Mouse (Mus musculus) midbrain, embryonic 10.5 days (tissue): ENCODE measurements around the gene Il1f8. TPM values are rescaled to one million over a fixed set of nuclear protein-coding genes. Genes with fewer than 3 reads are reported as not detected.

ENCODE experiments used
- polyA plus RNA-seq: library from polyadenylated mRNA; unstranded; fragments of >200 nt; fragmentation: Nextera tagmentation; extraction: Ambion mirVana; gene quantifications from 2 replicates; pipeline ENCODE4 v1.2.1, GENCODE M21; 2016

Il1f8 gene
- polyA plus RNA-seq, 1 experiment from 2014 or later = not detected

Other genes with a start within 250 kb of the Il1f8 start
- 1.4 and 2.3 TPM in 2 replicates for gene Hnmt, start 103.8 kb upstream of the Il1f8 start, polyA plus RNA-seq
- gene Tbpl2, start 56.6 kb upstream of the Il1f8 start, polyA plus RNA-seq = not detected in 2 replicates
- gene Il1f9, start 33.3 kb downstream of the Il1f8 start, polyA plus RNA-seq = not detected in 2 replicates
- not detected in 2 replicates for gene Il1f6, start 62.3 kb downstream of the Il1f8 start, polyA plus RNA-seq
- gene Il1f5, start 123.8 kb downstream of the Il1f8 start, polyA plus RNA-seq = not detected in 2 replicates
- not detected in 2 replicates for gene Il1f10, start 138.0 kb downstream of the Il1f8 start, polyA plus RNA-seq
- gene Il1rn, start 183.7 kb downstream of the Il1f8 start, polyA plus RNA-seq = not detected in 2 replicates
- 0.46 and 1.1 TPM in 2 replicates for gene Psd4, start 214.4 kb downstream of the Il1f8 start, polyA plus RNA-seq